Mouse (Mus musculus) neural tube, embryonic 10.5 days (tissue): Measurements from ENCODE around the gene Dhtkd1.
"Not testable (repeated sequence)": the region's sequence is repeated elsewhere in the genome, so short reads cannot be mapped to it uniquely, and the experiment has no call there.

ENCODE experiments used
- DNase-seq: peaks from one replicate; pipeline ENCODE4 v3.0.0-alpha.2; 2017; ENCODE audit warnings: low spot score; ENCODE audit errors: extremely low spot score

The Dhtkd1 gene

DNA sequence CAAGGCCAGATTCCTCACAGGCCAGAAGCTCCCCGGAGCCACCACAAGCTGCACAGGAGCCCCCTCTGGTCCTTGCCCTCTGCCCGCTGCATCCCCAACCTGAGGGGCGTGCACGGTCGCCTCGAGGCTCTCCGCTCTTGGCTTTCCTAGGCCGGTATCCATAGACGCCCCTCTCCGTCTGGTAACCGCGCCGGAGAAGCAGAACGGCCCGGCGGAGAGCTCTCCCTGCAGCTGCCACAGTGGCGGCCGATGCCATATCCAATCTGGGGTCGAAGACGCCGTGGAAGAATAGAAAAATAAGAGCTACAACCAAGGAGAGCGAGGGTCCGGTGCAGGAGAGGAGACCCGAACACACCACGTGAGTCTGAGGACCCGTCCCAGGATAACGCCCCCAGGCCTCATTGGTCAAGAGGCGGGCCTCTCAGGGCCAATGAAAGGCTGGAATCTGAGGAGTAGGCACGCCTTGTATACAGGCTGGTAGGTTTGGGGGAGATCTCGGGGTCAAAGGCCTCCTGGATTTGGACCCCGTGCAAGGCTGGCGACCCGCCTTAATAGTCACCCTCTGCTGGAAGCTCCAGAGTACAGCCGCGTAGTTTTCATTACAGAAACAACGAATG lies at the start of gene Dhtkd1:
Dhtkd1 (minus strand) TSS at position 377 of the 617 bp plus-strand sequence.
- peak; percentile 76 for DNase-seq

DNA sequence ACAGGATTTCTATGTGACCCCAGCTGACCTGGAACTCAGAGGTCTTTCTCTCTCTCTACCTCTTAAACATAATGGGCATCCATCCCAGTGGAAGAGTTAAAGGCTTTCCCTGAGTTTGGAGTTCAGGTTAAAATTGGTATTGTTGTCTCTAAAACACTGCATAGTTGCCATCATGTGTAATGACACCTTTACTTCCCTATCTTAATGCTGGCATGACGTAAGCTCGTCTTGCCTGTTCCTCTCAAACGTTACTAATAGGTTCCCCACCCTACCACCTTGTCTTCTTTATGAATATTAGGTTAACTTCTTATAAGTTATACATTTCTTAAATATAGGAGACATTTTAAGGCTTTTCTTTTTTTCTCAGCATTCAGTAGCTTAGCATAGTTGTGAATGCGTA lies 34.9 kb upstream of the Dhtkd1 start:
- DNase-seq = no peak

DNA sequence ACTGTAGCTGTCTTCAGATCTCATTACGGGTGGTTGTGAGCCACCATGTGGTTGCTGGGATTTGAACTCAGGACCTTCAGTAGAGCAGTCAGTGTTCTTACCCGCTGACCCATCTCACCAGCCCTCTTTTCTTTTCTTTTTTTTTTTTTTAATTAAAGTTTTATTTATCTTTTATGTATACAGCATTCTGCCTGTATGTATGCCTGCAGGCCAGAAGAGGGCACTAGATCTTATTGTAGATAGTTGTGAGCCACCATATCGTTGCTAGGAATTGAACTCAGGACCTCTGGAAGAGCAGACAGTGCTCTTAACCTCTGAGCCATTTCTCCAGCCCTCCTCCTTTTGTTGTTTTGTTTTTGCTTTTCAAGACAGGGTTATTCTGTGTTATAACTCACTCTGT lies 28.0 kb upstream of the Dhtkd1 start:
- not testable (repeated sequence) for DNase-seq

DNA sequence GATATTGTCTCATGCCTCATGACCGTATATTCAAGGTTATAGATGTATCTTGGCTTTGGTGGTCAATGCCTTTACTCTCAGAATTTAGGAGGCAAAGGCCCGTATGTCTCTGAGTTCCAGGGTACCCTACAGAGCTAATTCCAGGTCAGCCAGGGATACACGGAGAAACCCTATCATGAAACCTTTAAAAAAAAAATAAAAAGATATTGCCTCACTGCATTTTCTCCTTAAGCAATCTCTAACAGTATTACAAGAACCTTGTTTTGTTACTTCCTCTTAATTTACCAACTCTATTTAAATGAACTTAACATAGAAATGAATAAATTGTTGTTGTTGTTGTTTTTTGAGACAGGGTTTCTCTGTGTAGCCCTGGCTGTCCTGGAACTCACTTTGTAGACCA lies 23.4 kb upstream of the Dhtkd1 start:
- no peak for DNase-seq

DNA sequence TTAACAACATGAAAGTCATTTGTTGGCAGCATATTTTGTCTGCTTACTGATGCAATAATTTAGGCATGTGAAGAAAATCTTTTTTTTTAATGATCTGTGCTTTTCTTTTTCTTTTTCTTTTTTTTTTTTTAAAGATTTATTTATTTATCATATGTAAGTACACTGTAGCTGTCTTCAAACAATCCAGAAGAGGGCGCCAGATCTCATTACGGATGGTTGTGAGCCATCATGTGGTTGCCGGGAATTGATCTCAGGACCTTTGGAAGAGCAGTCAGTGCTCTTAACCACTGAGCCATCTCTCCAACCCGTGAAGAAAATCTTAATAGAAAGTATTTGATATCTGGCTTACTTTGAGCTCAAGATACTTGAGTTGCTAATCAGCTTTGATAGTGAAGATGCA lies 21.1 kb upstream of the Dhtkd1 start:
- not testable (repeated sequence) for DNase-seq

DNA sequence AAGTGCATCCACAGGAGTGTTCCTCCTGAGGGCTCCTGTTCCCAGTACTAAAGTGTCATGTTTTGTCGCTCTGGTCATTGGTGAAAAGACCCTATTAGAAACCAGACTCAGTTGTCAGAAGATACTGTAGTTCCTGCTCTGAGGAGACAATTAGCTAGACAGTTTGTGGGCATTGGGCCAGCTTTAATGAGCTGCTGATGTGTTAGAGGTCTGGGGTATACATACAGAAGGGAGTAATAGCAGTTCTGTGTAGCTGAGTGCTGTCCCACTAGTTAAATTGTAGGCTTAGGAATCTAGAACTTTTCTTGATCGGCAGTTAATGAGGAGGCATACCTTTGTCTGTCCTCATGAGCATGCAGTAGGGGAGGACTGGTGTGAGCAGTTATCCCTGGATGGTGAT lies 19.7 kb upstream of the Dhtkd1 start:
- no peak for DNase-seq

DNA sequence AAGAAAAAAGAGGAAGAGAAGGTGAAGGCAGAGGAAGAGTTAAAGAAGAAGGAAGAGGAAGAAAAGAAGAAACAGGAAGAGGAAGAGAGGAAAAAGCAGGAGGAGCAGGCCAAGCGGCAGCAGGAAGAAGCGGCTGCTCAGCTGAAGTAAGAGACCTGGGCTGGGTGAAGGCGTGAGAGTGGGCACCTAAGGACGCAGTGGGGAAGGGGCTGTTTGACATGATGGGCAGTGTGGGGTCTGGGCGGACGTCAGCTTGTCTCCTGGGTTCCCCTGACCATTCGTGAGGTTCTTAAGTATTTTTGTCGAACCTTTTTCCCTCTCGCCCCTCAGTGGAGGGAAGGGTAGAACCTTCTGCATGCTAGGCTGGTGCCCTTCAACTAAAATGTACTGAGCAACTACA lies 15.1 kb upstream of the Dhtkd1 start:
- DNase-seq = no peak

DNA sequence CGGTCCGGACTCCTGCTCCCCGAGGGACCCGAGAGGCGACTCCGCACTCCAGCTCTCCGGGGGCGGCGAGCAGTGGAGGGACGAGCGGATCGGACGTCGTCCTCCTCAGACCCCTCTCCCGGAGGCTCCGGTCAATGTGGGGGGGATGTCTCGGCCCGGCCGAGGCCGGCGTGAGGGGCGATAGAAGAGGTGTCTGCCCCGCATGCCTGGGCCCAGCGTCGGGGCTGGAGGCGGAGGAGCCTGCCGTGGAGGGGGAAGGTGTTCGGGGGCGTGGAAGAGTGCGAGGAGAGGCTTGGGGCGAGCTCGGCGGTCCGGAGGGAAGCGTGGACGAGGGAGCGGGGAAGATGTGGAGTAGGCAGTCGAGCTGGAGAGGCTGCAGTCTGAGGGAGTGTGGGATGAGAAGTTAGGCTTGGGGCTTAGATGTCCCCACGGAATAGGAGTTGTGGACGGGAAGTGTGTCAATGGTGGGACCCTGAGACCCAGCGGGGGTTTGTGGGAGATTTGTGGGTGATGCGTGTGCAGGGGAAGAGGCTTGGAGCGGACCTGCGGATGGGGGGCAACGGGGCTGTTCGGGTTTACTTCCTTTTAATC lies 9.1 kb upstream of the Dhtkd1 start:
- no peak for DNase-seq

DNA sequence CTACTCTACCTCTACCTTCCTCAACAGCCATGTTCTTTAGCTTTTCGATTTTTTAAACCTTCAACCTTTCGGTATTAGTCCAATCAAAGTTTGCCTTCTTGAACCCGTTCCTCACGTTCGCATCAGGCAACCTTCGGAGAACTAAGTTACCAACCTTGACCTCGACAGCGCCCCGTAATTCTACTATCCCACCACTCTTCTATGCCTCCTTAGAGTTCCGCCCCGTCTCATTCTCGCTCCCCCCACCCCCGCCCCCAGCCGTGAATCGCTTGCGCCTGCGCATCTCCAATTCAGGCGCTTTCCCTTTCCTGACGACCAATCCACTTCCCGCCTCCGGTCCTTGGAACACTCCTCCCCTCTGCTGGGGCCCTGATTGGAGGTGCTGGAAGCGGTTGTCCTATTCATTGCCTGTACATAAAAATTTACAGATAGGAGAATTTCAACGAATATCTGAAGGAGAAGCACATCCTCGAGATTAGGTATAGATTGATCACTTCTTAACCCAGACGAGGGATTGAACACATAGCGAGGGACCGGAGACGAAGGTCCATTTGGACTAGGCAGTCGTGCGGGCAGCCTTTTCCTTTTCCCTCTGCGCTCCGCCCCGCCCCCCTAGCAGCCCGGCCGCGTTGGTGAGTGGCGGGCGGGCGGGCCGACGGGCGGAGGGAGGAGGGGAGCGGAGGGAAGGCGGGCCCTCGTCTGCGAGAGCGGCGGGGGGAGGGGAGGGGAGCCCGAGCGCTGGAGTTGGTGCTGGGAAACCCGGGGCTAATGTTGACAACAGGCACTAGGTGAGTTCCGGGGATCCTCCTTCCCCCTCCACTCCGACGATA lies 8.4 kb upstream of the Dhtkd1 start, which contains the start of gene Upf2:
Upf2 (plus strand) TSS at position 704 of the 830 bp plus-strand sequence.
- peak; percentile 93 for DNase-seq

DNA sequence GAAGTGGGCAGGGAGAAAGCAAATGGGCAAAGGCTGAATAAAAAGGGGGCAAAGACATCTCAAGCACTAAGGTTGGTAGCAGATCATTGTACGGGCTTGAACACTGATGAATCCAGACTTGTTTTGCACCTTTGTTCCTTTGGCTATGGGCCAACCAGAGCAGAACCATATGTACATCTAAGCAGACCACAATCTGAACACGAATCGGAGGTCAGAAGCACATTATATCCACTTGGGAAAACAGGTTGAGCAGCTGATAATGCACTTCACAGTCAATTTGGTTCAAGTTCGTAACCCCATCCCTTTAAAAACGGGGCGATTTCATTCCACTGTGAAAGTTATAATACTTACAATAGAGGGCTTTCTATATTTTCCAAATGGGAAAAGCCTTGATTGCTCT lies 7.7 kb upstream of the Dhtkd1 start:
- peak; percentile 15 for DNase-seq

DNA sequence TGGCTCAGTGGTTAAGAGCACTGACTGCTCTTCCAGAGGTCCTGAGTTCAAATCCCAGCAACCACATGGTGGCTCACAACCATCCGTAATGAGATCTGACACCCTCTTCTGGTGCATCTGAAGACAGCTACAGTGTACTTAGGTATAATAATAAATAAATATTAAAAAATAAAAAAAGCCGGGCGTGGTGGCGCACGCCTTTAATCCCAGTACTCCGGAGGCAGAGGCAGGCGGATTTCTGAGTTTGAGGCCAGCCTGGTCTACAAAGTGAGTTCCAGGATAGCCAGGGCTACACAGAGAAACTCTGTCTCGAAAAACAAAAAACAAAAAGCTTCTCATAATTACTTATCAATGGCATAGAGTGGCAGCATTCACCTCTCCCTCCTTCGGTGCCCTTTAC lies 7.2 kb upstream of the Dhtkd1 start:
- DNase-seq = not testable (repeated sequence)

DNA sequence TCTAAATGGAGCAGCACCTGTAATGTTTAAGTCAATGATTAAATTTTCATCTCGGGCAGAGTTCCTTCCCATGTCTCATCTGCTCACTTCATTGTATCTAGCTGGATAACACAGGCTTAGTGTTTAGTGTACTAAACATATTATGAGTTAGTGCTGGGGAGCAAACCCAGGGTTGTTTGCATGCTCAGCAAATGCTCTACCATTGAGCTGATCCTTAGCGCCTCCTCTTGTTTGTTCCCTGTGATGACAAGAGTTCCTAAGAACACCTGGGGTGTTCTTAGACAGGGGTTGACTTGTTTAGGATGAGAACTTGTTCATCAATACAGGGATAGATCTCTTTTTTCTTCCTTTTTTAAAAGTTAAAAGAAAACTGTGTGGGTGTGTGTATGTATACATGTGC lies 6.4 kb upstream of the Dhtkd1 start:
- DNase-seq = no peak

DNA sequence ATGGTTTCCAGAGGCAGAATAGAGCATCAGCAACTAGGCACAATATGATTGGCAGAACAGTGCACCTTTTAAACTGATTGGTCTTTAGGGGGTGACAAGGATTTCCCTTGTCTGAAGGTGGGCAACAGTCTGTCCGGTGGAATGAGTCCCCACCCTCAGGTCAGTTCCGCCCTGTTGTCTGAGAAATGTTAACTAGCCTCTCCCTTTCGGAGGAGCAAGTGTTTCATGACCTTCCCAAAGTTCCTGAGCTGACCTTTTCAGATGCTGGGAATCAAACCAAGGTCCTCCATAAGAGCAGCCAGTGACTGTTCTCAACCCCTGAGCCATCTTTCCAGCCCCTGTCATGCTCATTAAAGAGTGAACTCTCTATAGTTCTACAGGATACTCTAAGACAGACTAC lies 4.3 kb upstream of the Dhtkd1 start:
- no peak for DNase-seq

DNA sequence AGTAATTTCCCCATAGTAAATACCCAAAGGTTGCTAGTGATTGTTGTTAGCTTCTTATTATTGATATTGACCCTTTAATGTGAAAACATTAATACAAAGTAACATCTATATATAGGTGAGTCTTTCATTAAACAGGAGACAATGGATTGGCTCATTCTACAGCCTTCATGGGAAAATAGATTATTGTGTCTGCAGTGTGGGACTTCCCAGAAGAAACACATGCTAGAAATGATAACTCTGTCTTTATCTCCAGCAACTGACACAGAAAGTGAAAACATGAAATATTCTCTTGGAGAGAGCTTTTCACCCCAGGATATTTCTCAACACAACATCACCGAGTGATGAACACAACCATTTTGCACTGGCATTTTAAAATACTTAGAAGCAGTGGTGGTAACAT lies 3.0 kb upstream of the Dhtkd1 start:
- no peak for DNase-seq

DNA sequence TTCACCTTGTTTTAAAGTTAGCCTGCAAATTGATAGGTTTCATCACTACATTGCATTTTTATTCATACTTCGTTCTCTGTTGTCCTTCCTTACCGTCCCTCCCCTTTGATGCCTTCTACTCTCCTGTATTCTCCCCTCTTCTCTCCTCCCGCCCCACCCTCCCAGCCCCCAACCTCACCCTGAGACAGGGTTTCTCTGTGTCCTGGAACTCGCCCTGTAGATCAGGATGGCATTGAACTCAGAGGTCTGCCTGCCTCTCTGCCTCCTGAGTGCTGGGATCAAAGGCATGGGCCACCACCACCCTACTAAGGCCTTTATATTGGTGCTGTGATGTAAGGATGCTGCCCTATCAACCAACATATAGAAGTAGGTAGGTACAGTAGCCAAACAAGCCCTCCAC lies 479 bp upstream of the Dhtkd1 start:
- no peak for DNase-seq

DNA sequence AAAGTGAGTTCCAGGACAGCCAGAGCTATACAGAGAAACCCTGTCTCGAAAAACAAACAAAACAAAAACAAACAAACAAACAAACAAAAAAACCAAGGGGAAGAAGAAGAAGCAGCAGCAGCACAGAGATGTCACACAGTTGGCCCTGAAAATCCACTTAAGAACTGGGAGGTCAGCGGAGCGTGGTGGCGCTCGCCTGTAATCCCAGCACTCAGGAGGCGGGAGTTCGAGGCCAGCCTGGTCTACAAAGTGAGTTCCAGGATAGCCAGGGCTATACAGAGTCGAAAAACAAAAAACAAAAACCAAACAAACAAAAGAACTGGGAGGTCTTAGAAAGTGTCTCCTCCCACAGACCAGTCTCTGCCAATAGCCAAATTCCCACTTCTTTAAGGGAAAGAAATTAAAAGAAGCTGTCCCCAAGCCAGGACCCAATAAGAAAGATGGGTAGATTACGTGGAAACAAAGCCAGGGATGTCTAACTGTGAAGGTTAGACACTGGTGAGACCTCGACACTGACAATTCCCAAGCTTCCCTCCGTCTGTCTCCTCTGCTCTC lies 654 bp downstream of the Dhtkd1 start:
- no peak for DNase-seq

DNA sequence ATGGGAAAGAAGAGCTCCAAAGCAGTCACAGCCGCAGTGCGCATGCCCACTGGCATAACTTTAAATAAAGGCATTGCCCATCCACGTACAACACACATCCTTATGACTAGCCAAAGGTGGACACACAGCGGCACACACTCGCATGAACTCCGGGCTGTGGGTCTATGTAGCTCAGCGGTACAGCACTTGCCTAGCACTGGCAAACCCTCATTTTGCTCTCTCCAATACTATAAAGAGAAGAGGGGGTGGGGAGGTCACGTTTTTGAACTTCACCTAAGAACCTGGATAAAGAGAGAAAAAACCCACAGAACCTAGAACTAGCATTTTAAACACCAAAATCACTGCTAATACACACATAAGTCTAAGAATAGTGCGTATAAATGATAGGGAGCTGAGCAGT lies 1.7 kb downstream of the Dhtkd1 start:
- DNase-seq = no peak

DNA sequence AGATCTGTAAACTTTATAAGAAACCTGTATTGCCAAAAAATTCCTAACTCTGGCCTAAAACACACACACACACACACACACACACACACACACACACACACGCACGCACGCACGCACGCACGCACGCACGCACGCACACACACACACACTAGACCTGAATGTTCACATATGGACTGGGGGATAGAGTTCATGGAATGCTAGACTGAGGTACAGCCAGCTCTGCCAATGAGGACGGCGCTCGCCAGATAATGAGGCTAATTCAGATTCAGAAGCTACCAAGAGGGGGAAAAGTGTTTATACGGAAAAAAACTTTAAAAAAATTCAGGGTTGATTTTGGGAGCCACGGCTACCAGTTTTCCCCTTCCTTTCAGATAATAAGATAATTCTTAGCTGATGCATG lies 2.7 kb downstream of the Dhtkd1 start:
- no peak for DNase-seq

DNA sequence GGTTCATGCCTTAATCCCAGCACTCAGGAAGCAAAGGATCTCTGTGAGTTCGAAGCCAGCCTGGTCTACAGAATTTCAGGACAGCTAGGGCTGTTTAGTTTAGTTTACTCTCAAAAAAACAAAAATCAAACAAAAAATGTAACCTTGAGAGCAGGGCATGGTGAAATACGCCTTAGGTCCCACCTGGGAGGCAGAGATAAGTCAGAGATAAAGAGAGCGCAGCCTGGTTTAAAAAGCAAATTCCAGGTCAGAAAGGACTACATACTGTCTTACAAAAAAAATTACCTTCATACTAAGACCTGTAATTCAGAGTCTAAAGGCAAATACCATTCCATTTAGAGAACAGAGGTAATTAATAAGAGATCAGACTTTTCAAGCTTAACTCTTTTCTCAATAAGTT lies 3.3 kb downstream of the Dhtkd1 start:
- DNase-seq = no peak

DNA sequence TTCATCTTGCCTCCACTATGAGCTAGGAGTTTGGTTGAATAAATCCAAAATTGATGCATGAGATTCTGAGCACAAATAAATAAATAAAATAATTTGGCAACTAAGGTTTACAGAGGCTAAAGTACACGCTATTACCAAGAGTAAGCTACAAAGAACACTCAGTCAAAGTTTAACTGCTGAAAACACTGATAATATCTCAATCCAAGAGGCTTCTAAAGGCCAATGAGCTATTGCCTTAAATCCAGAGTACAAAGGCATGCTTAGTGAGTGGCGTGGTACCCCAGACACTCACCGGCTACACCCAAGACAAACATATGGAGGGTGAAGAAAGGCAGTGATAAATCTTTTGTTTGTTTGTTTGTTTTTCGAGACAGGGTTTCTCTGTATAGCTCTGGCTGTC lies 6.0 kb downstream of the Dhtkd1 start:
- no peak for DNase-seq

DNA sequence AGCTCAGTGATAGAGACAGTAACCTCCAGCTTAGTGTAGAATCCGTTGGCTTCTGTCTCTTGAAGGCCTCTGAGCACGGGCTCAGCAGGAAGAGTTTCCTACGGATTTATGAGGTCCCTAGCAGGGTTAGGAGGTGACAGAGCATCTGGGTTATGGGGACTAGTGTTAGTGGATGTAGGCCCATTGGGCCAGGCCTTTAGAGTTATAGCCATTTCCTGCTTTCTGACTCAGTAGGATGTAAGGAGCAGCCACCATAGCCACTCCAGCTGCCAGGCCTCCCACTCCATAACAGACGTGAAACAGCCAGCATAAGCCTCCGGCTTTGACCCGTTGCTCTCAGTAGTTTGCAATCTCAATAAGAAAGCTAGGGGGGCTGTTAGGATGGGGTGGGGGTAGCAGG lies 6.5 kb downstream of the Dhtkd1 start:
- DNase-seq = no peak

DNA sequence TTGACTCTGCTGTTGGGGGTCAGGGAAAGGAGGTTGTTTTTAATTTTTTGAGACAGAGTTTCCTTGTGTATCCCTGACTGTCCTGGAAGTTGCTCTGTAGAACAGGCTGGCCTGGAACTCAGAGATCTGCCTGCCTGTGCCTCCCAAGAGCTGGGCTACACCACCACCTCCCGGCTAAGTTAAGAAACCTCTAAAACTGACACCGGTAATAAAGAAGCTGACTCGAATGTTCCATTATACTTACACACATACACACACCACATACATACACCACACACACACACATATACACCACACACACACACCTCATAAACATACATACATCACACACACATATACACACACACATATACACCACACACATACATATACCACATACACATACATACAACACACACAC lies 7.7 kb downstream of the Dhtkd1 start:
- no peak for DNase-seq
